Mouse (Mus musculus) intestine, postnatal 0 days (tissue): Measurements from ENCODE around the gene Tnfrsf11a. TPM values are rescaled to one million over a fixed set of nuclear protein-coding genes. Genes with fewer than 3 reads are reported as not detected.

ENCODE experiments used
- ATAC-seq: fragments of 200-750 bp; cut with Nextera tagmentation; 2 replicates; pipeline ENCODE4 v1.8.0; 2017; ENCODE audit warnings: mild to moderate bottlenecking, moderate TSS enrichment, moderate library complexity
- H3K27ac ChIP-seq: fragments of 300-500 bp; sonication (generic); 2 replicates; pipeline ENCODE4 v1.5.1; 2014; ENCODE audit warnings: mild to moderate bottlenecking, low read depth, low read length, moderate library complexity
- H3K27me3 ChIP-seq: fragments of 300-500 bp; sonication (generic); replicated peaks from 2 replicates; pipeline ENCODE4 v1.6.1; 2014; ENCODE audit warnings: low read length, mixed read lengths; ENCODE audit not compliant: control insufficient read depth, insufficient read depth
- H3K36me3 ChIP-seq: fragments of 300-500 bp; sonication (generic); 2 replicates; pipeline ENCODE4 v1.6.1; 2014; ENCODE audit warnings: mild to moderate bottlenecking, moderate library complexity; ENCODE audit not compliant: control insufficient read depth, insufficient read depth
- H3K4me1 ChIP-seq: fragments of 300-500 bp; sonication (generic); replicated peaks from 2 replicates; pipeline ENCODE4 v1.6.1; 2014; ENCODE audit warnings: antibody characterized with exemption, low read length, mixed read lengths; ENCODE audit not compliant: control insufficient read depth, insufficient read depth
- H3K4me2 ChIP-seq: fragments of 300-500 bp; sonication (generic); replicated peaks from 2 replicates; pipeline ENCODE4 v1.6.1; 2014; ENCODE audit warnings: low read depth, mild to moderate bottlenecking, moderate library complexity
- H3K4me3 ChIP-seq: fragments of 300-500 bp; sonication (generic); 2 replicates; pipeline ENCODE4 v1.5.1; 2014; ENCODE audit warnings: low read depth, low read length
- H3K9ac ChIP-seq: fragments of 300-500 bp; sonication (generic); 2 replicates; pipeline ENCODE4 v1.6.1; 2014; ENCODE audit warnings: mild to moderate bottlenecking, low read depth, low read length
- H3K9me3 ChIP-seq: fragments of 300-500 bp; sonication (generic); 2 replicates; pipeline ENCODE4 v1.6.1; 2016; ENCODE audit warnings: mixed run types; ENCODE audit not compliant: control insufficient read depth
- CTCF ChIP-seq: sonication (generic); IDR thresholded peaks from 2 replicates; pipeline ENCODE4 v1.5.1; 2016; ENCODE audit warnings: low read depth, mild to moderate bottlenecking, control low read depth, antibody characterized with exemption, moderate library complexity
- WGBS: fragments of 180-500 bp; shearing (Covaris S2); extraction: QIAGEN DNeasy Blood & Tissue Kit; methylation state at CpG from one replicate; pipeline ENCODE4 v1.1.7; 2014; 5-methylcytosine and 5-hydroxymethylcytosine counted together
- polyA plus RNA-seq: library from polyadenylated mRNA; unstranded; fragments of >200 nt; fragmentation: Nextera tagmentation; extraction: Ambion mirVana; gene quantifications from 2 replicates; pipeline ENCODE4 v1.2.1, GENCODE M21; 2015

The Tnfrsf11a gene
- polyA plus RNA-seq, 1 experiment from 2014 or later: 23.4 TPM

DNA sequence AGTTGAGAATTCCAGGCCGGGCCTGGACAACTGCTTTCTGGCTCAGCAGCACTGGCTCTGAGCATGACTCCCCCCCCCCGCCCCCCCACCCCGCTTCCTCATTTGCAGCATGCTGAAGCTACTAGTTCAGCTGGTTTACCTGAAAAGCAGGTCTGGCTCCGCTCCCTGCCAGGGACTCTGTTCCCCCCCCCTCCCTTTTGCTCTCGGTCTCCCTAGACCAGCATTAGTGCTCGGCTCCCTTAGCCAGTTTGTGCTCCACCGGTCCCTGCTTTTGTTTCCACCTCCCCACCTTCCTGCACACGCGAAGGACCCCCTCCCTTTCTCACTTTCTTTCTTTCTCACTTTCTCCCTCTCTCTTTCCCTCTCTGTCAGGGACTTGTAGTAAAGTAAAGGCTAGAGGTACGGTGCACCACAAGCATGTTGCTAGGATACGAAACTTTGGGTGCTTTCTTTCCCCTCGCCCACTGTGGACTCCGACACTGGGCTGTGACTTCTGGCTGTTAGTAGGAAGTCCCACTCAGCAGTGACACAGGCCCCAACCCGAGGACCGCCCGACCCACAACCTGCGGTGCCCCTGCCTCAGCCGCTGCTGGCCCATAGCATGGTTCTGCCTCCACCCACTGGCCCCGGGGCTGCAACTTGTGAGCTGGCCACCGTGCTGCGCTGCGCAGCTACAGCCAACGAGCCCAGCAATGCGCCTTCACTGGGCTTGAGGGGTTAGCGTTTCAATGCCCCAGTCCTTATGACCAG lies 100.2 kb downstream of the Tnfrsf11a start:
- no peak overlapping the region for H3K4me3 ChIP-seq
- 34% methylated on average over 24 of the region's 25 CpGs for WGBS
- peaks cover 11% of the 10 kb centered on the region for H3K4me1 ChIP-seq
- peak overlapping the region; percentile 17 for H3K4me2 ChIP-seq
- H3K9ac ChIP-seq: no peak overlapping the region
- H3K27me3 ChIP-seq: no peaks in the 10 kb centered on the region
- H3K36me3 ChIP-seq: no peaks in the 10 kb centered on the region
- H3K27ac ChIP-seq: no peak overlapping the region
- H3K9me3 ChIP-seq: no peaks in the 10 kb centered on the region
- ATAC-seq: no peak
- TF ChIP-seq CTCF: peak; percentile 60

DNA sequence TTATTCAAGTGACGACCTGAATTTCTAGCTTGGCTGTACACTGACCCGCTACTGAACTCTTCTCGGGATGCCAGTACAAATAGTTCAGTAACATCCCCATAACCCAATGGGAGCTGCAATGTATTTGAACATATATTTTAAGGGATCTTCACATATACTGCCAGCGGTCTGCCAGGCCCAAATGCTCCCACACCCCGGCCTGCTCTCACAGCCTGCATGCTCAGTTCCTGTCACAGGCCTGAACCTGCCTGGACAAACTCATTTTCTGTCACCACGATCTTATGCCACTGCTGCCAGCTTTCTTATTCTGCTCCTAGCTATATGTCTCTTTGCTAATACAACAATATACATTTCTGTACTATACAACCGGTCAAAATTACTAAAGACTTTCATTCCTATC lies 100.9 kb downstream of the Tnfrsf11a start:
- H3K9ac ChIP-seq: no peak overlapping the region
- H3K27ac ChIP-seq: no peak overlapping the region
- H3K4me2 ChIP-seq: peak overlapping the region; percentile 17; the same call in 1 of the 2 replicates
- no peaks in the 10 kb centered on the region for H3K9me3 ChIP-seq
- no peaks in the 10 kb centered on the region for H3K27me3 ChIP-seq
- no peak for ATAC-seq
- no peaks in the 10 kb centered on the region for H3K36me3 ChIP-seq
- H3K4me3 ChIP-seq: no peak overlapping the region
- peaks cover 11% of the 10 kb centered on the region for H3K4me1 ChIP-seq
- no peak for TF ChIP-seq CTCF
- whole genome bisulfite sequencing: 69% methylated on average over 7 of the region's 7 CpGs

DNA sequence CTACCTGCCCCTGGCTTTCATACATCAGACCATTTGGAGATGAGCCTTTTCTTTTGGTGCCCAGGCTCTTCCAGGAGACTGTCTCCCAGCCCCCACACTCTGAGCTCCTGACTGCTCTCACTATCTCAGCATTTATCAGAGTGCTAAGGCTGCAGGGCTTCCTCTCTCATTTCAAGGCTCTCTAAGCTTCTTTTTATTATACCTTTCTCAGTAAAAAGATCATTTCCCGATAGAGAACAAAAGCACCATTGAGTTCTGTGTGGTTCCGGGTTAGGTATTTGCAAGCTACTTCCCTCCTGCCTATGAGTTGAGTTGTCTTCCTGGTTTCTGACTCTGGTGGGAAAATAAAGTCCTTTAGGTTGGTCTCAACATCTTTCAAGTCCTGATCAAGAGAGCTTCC lies 103.0 kb downstream of the Tnfrsf11a start:
- Histone ChIP-seq H3K4me3 (no peak overlapping the region), H3K27ac (0 out of 2 replicates have a peak overlapping the region, but pooled peaks have one; percentile 5), H3K4me2 (no peak overlapping the region), H3K9me3 (no peaks in the 10 kb centered on the region), H3K4me1 (peaks cover 11% of the 10 kb centered on the region), H3K36me3 (no peaks in the 10 kb centered on the region), H3K9ac (no peak overlapping the region), H3K27me3 (no peaks in the 10 kb centered on the region)
- no peak for TF ChIP-seq CTCF
- WGBS: 35% methylated on average over 2 of the region's 2 CpGs
- ATAC-seq: peak; percentile 69; the same call in 1 of the 2 replicates

DNA sequence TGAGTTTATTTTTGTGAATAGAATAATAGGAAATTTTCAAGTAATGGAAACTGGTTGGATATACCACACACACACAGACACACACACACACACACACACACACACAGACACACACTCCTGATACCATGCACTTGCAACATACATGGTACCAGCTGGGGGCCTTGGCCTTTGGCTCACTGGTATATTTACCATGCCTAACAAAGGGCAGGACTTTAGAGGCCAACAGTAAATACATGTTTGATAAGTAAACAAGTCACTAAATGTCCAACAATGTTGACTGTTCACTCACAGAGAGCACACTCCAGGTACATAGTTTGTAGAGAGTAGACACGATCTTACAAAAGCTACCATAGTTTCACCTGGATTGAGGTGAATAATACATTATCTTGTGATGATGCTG lies 104.6 kb downstream of the Tnfrsf11a start:
- 94% methylated on average over 1 of the region's 1 CpGs for WGBS
- Histone ChIP-seq H3K27me3 (no peaks in the 10 kb centered on the region), H3K4me1 (peaks cover 11% of the 10 kb centered on the region), H3K9ac (no peak overlapping the region), H3K36me3 (no peaks in the 10 kb centered on the region), H3K4me3 (no peak overlapping the region), H3K27ac (no peak overlapping the region), H3K9me3 (no peaks in the 10 kb centered on the region), H3K4me2 (no peak overlapping the region)
- ATAC-seq: no peak
- no peak for TF ChIP-seq CTCF

DNA sequence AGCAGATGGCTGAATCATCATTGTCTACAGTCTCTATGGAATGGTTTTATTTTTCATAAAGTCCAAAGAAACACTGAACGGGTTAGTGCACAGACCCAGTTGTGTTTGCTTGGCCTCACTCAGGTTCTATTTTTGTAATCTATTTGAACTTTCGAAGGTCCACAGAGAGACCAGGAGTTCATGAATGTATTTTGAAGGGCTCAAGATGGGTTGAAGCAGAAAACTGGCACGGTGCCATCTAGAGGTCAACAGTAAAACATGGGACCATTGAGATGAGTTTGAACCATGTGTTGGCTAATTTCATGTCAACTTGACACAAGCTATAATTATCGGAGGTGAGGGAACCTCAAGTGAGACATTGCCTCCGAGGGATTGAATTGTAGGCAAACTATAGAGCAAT lies 105.1 kb downstream of the Tnfrsf11a start:
- Histone ChIP-seq H3K4me2 (no peak overlapping the region), H3K27ac (no peak overlapping the region), H3K4me1 (peaks cover 11% of the 10 kb centered on the region), H3K36me3 (no peaks in the 10 kb centered on the region), H3K9ac (no peak overlapping the region), H3K9me3 (no peaks in the 10 kb centered on the region), H3K4me3 (no peak overlapping the region), H3K27me3 (no peaks in the 10 kb centered on the region)
- 0 out of 2 replicates have a peak, but pooled peaks have one; percentile 10 for TF ChIP-seq CTCF
- 77% methylated on average over 5 of the region's 5 CpGs for WGBS
- no peak for ATAC-seq

GRCm38 (mm10) chr1:105886358-105886757 lies 105.8 kb downstream of the Tnfrsf11a start:
- H3K9me3 ChIP-seq: no peaks in the 10 kb centered on the region
- H3K27me3 ChIP-seq: no peaks in the 10 kb centered on the region
- ATAC-seq: no peak
- peaks cover 6% of the 10 kb centered on the region for H3K4me1 ChIP-seq
- no peaks in the 10 kb centered on the region for H3K36me3 ChIP-seq
- H3K4me2 ChIP-seq: no peak overlapping the region
- H3K9ac ChIP-seq: no peak overlapping the region
- WGBS: 60% methylated on average over 5 of the region's 5 CpGs
- TF ChIP-seq CTCF: no peak
- no peak overlapping the region for H3K27ac ChIP-seq
- H3K4me3 ChIP-seq: no peak overlapping the region
